Mouse (Mus musculus) lung, adult 18-20 months (tissue): Measurements from ENCODE around the gene Pip5k1c.

Experiments
- DNase-seq, 2 experiments: peaks; one replicate each; pipeline ENCODE4 v3.0.0; 2022; ENCODE audit warnings: mixed read lengths in 2 of 2

Pip5k1c gene

DNA sequence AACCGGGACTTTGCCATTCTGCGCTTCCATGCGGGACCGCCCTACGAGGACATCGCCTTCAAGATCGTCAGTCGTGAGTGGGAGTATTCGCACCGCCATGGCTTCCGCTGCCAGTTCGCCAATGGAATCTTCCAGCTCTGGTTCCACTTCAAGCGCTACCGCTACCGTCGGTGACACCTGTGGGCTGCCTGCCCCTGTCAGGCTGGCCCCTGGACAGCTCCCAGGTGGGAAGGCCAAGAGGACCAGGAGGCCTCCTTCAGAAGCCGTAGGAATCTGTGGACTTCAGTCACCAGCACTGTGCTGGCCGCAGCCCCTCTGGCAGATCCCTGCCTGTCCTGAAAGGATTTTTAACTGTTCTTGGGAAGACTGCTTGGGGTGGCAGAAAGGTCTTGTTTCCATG, 33.0 kb downstream of the Pip5k1c start:
- DNase-seq = no peak

DNA sequence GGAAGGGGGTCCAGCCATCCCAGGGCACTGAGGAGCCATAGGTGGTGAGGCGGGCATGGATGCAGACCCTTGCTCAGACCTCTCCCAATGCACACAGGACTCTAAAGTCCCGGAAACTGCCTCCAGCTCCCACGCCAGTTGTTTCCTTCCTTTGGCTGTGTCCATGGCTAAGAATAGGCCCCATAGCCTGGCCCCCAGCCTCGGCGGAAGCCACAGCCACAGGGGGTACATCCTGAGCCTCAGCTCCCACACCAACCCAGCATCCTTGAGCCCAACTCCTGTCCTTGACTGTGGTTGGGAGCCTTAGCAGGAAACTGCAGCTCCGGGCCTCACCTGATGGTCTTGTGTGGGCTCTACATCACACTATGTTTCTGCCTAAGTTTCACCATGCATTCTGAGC, 34.1 kb downstream of the Pip5k1c start:
- DNase-seq = peak in 1 of 2 experiments; percentile 50

DNA sequence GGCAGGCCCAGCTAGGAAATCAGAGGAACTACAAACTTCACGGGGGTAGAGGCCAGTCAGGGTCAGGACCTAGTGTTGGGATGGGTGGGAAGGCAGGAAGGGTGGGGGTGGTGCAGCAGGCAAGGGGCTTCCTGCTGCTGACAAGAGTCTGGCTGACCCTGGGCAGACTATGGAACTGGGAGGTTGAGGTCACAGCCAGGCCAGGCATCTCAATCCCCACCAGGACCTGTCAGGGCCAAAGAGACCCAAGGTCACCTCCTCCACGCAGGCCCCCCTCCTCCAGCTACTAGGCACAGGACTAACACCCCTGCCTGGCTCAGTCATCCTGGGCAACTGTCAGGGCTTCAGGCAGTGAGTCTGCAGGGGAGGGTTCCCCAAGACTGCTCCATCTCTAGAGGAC, 35.2 kb downstream of the Pip5k1c start:
- peak in 1 of 2 experiments; percentile 47 for DNase-seq

DNA sequence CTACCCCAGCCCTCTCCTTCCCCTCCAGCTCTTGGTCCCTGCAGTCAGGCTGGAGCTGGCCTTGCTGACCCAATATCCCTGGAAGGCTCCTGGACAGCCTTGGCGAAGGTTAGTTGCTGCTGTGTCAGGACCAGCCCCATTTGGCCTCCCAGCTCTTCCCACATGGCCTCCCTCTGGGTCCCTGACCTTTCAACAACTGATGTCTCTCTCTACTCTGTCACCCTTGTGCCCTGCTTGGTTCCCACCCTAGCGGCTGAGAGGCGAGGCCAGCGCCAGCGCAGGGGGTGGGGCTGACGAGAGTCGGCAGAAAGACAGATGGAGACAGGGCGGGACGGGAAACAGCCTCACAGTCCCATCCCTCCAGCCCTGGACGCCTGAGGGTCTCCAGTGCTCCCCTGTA, 35.6 kb downstream of the Pip5k1c start, which contains the start of gene Tbxa2r:
Tbxa2r (plus strand) TSS at position 346 of the 400 bp plus-strand sequence.
- peak; percentile 67 to 75 for DNase-seq

DNA sequence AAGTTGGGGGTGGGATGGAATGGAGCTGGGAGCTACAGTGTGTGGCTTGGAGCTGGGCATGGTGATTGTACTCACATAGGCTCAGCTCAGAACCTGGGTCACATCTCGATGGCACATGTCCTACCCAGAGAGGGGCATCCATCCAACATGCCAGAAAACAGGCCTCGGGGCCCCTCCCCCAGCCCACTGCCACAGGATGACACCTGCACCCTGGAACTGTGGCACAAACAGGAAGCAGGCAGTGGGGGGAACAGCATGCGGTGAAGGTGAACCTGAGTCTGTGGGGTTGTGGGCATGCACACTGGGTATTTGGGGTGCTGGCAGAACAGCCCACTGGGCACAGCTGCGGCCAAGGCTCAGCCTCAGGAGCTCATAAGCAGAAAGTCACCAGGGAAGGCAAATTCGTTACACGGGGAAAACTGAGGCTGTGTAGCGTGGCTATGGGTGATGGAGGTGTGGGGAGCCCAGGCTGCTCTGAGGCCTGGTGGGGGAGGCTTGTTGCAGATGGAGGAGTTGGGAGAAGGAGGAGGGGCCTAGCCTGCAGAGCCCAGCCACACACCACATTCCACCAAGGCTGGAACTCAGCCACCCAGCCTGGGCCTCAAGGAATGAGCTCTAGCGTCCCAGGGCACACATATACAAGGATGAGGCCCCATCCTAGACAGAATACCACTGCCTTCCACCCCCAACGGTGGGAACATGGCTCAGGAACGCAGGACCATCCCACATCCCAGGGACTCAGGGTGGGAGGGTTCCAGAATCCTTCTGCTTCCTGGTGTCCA, 36.6 kb downstream of the Pip5k1c start:
- no peak for DNase-seq

DNA sequence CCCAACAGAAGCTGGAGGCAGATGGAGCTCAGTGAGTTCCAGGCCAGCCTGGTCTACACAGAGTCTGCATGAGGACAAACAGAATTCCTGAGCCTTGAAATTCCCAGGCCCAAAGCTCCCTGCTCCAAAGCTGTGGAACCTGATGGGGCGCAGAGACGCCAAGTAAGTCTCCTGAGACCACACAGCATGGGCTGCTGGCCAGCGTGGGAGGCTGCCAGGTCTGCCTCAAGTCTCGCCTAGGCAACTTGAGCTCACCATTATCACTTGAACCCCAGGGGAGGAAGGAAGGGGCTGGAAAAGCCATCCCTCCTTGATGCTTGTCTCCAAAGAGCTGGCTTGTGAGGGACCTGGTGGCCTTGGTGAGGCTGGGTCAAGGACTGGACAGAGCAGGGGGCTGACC, 37.2 kb downstream of the Pip5k1c start:
- DNase-seq = no peak

DNA sequence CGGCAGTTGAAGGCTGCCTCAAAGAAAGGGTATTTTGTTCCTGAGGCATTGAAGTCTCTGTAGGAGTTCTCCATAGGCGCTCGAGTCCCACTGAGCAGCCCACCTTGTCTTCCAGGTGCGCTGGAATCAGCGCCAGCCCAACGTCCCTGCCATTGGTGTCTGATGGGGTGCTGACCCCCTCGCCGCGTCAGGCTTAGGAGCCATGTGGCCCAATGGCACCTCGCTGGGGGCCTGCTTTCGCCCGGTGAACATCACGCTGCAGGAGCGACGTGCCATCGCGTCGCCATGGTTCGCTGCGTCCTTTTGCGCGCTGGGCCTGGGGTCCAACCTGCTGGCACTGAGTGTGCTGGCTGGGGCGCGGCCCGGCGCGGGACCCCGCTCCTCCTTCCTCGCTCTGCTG, 39.5 kb downstream of the Pip5k1c start:
- DNase-seq = no peak

DNA sequence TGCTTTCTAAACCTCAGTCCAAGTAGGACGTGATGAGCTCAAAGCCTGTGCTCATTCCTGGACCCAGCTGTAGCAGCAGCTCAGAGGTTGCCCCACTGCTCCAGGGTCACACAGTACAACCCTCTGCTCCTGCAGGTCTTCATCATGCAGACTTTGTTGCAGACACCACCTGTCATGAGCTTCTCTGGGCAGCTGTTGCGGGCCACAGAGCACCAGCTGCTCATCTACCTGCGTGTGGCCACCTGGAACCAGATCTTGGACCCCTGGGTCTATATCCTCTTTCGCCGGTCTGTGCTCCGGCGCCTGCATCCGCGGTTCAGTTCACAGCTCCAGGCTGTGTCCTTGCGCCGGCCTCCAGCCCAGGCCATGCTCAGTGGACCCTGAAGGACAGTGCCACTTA, 41.6 kb downstream of the Pip5k1c start:
- no peak for DNase-seq

DNA sequence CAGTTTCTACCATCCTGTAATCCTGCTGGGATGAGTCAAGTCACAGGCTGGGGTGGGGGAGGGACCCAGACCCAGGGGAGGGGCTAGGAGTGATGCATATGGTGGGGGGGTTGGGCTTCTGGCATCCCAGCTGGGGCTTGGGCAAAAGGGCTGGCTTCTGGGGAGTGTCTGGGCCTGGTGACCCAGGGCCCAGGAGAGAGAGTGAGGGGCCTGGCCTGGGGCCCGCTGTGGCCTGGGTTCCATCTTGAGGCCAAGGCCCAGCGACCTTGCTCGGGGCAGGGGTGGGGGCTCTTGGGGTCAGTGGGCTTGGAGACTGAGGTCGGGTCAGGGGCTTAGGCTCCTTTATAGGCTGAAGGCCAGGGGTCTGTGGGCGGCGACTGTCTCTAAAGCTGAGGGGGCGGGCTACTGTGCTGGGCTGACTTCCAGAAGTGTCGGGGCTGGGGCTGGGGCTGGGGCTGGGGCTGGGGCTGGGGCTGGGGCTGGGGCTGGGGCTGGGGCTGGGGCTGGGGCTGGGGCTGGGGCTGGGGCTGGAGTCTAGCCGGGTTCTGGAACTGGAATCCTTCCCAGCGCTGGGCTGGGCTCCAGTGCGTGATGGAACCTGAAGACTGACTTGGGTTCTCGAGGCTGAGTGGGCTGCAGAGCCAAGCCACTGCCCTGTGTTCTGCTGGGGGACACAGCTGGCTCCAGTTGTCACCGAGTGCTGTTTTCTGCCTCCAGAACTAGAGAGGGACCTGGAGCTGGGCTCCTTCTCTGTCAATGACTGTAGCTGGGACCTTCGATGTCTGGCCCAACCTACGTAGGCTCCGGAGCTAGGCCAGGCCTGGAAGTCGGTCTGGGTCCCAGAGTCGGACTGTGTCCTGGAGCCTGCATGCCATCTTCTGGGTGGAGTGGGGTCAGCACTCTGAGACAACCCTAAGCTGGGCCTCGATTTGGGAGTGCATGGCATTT, 42.9 kb downstream of the Pip5k1c start:
- no peak for DNase-seq

DNA sequence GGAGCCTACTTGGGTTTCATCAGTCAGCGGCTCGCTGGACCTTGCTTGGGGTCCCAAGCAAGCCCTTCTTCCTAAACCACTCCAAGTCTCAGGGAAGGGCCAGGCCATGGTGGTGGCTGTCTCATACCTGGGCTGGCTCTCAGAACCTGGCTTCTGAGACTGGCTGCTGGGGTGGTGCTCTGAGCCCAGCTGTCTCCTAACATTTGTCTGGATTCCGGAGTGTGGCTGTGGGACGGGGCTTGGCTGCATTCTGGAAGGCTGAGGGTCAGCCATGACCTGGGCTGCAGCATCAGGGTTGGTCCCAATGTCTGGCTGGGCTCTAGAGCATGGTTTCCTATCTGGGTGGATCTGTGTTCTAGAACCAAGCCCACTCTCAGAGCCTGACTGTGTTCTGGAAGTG, 43.8 kb downstream of the Pip5k1c start:
- DNase-seq = no peak

DNA sequence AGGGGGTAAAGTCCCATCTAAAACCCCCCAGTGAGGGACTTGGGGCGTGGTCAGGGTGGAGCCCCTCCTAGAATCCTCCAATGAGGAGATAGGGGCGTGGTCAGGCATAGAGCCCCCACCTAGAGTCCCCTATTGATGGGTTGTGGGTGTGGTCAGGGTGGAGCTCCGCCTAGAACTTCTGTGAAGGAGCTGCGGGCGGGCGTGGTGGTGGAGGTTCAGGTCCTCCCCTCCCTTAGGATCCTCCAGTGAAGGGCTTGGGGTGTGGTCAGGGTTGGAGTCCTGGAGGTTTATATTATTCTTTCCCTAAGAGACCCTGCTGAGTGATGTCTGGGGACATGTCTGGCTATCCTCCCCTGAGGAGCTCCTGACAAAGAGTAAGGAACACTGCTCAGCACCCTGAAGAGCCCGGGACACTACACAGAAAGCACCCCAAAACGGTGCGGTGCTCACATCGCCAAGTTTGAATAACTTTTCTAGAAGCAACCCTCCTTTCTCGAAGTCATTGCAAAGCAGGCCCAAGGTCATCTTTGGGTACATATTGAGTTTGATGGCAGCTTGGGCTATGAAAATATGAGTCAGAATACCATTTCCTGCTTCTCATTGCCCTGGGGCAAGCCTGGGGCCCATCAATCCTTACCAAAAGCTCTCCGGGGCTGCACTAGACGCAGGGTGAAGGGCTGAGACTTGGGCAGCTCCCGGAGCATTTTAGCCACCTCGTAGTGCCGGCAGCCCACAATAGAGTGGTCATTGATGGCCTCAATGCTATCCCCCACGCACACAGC, 48.0 kb downstream of the Pip5k1c start:
- no peak for DNase-seq

DNA sequence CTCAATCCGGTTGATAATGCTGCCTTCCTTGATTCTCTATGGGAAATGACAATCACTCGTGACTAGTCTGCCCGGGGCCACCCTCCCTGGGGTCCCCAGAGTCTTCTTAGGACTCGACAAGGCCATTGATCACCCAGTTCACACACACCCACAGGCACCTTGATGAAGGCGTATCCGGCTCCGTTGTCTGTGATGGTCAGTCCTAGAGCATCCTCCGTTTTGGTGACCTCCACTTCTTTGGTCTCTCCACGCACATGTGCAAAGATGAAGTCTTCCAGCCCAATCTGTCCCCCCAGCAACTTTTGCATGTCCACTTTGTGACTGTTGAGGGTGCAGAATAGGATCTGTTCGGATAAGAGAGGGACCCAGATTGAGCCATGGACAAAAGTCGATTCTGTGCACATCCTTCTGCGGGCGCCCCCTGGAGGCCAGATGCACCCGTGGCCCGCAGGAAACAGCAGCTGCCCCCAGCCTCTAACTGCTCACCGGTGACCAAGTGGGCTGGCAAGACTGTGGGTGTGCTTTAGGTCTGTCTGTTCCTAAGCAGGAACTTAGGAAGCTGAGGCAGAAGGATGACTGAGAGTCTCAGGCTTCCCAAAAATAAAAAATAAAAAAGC, 48.7 kb downstream of the Pip5k1c start:
- DNase-seq = peak; percentile 55 to 75

DNA sequence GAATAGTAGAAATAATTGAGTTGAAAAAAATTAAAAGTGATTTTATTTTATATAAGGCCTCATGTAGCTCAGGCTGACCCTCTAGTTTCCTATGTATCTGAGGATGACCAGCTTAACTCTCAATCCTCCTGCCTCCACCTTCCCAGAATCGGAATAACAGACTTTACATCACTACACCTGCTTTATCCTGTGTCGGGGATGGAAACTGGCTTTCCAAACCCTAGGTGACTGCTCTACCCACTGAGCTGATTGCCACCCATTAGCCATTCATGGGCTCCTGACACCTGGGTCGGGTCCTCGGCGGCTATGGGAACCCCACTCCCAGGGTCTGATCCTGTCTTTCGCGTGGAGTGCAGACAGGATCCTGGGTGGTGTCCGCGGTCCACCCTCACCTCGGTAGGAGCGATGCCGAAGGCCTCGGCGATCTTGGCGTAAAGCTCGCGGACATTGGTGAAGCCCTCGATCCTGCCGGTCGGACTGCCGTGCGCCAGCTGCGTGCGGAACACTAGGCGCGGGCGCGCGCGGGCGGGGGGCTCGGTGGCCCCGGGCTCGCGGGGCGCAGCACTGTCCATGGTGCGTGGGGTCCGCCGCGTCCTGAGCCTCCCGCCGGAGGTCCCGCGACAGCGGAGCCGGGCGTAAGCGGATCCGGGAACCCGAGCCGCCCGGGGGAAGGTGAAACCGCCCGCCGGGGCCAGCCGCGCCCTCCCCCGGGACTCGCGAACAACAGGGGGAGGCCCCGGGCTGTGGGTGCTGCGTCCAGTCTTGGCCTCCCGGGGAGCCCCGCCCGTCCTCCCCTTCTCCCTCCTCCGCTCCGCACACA, 50.1 kb downstream of the Pip5k1c start, which contains the start of gene Gipc3:
Gipc3 (minus strand) TSS at position 581 of the 820 bp plus-strand sequence.
- no peak for DNase-seq

DNA sequence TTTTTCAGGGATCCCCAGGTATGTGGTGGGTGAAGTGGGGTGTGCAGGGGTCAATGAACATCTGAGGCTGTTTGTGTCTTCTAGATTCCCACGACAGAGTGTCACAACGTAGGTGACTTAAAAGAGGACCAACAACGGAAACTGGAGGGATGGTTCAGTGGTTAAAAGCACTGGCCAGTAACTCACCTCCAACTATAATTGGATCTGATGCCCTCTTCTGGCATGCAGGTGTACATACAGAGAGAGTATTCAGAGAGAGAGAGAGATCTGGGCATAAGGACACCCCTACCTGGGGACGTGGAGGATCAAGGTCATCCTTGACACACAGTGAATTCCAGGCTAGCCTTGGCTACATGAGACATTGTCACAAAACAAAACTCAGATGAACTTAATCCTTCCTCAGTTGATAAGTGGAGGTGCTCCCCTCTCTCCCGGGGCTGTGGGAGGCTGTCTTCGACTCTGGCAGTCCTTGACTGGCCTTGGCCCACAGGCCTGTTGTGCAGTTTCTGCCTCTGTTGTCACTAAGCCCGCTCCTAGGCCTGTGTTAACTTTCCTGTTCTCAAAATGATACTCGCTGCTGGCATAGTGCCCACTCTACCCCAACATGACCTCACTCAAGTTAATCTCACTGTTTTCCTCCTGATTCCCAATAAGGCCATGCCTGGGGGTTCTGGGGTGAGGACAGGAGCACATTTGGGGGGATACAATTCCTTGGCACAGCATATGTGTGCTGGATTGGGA, 51.8 kb downstream of the Pip5k1c start:
- DNase-seq = no peak

DNA sequence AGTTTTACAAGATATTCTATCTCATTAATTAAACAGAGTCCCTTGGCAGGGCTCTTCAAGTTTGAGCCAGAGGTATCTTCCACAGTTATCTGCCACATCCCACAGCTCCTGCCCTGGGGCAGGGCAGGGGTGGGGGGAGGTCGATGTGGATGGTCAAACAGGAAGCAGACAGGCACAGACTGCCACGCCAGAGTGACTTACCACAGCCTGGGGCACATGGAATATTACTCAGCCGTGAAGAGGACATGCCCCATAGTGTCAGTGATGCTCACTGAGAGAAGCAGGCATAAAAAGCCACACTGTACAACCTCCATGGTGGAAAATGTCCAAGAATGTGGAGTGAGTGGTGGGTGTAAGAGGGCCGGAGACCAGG, 52.4 kb downstream of the Pip5k1c start:
- no peak for DNase-seq

DNA sequence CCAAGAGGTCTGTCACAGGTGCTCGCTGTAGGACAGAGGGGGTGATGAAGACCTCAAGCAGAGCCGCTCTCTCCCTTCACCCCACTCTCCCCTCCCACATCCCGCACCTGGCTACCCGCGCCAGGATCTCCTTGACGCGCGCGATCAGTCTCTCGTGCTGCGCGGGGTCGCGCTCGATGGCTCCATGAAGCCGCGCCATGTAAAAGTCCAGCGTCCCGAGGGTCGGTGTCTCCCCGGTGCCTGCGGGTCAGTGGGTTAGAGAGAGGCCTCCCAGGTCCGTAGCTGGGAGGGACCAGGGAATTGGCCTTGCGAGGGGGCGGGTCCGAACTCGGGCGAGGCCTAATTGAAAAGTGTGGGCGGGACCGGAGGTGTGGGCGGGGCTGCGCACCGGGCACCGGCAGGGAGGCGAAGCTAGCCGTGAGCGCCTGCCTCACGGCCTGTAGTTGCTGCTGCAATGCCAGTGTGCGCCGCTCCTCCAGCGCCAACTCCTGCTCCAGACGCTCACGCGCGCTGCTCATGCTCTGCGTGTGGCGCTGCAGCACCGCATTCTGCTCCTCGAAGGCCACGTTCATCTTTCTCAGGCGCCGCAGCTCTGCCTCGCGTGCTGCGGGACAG, 53.8 kb downstream of the Pip5k1c start:
- DNase-seq = peak; percentile 77 to 89

DNA sequence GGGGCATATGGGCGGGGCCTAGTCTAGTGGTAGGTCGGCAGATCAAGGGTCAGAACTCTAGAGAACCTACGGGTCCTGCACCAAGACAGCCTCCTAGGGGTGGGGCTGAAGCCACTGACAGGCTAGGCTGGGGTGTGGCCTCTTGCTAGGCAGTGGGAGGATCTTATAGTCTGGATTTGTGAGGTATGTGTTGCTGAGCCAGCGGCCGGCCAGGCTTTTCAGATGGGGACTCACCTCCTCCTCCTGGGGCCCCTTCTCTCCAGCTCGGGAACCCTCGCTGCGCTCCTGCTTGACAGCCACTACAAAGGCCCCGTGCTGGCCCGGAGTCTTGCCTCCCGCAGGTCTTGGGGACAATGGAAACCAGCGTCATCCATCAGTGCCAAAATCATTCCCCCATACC, 56.4 kb downstream of the Pip5k1c start:
- DNase-seq = peak; percentile 70 to 75

DNA sequence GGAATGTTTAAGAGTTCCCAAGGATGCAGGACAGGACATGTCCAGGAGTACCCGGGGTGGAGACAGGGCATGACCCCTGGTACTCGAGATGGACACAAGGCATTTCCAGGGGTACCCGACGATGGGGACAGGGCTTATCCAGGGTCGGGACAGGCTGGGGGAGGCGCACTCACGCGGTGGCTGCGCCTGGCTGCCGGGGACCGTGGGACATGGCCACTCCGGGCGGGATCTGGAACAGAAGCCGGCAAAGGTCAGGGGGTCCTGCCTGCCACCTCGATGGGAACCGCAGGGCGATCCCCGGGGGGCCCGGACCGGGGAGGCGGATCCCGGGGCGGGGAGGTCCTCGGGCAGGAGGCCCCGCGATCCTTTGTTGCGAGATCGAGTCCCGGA, 57.2 kb downstream of the Pip5k1c start:
- DNase-seq = no peak

DNA sequence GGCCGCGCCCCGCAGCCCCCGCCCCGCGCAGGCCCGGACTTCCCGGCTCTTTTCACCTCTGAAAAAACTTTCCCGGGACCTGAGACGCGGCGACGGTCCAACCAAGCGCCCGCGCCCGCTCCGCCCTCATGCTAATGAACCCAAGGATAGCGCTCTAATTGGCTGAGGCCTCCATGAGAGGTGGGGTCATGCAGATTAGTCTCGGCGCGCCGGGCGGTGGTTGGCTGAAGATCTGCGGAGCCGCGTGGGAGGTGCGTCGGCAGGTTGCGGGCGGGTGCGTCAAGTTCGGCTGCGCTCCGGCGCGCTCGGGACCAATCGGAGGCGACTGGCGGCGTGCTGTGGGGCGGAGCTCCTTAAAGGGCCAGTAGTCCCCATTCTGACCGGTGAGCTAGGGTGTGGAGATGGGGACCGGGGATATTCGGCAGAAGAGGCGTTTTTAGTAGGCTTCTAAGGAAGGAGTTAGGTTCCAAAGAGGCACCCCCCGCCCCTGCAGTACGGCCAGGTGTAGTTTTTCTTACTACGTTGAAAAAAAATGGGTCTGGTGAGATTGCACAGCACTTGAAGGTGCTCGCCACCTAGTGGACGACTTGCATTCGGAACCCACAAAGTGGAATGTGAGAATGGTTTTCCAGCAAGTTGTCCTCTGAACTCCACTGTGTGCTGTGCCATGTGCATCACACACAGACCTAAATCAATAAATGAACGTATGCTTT, 57.7 kb downstream of the Pip5k1c start, which contains the start of gene Hmg20b:
Hmg20b (minus strand) TSS at position 130 of the 713 bp plus-strand sequence.
- peak; percentile 100 for DNase-seq
